Mouse (Mus musculus): ENCODE data around the gene Invs.

DNA sequence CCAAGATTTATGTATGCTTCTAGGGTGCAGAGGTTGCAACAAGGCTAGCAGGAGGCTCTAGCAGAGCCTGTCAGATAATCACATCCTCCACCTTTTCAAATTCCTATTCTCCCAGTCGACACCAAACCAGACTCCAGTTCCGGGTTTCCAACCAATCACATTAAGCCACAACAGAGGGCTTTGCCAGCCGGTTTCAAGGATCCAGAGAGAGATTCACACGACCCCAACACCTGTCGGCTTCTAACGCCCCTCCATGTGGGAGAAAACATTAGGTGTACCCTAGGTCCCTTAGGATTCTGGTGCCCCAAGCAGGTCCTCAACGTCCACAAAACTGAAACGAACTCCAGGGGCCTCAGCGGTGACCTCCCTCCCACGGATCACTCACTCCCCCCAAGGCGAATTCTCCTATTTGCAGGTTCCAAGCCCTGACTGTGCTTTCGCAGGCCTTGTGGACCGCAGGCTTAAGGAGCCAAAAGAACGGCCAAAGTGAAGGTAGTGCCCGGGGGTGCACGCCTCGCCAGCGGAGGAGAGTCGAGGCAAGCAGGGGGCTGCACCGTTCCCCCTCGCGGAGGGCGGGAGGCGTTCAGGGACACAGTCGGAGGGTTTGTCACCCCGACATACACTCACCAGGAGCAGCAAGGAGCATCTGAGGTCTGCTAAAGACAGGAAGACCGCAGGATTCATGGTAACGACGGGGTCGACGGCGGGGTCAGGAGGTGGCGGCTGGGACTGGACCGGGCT lies 633 bp upstream of the Invs start:
- TF ChIP-seq CTCF (IDR thresholded peaks at IDR 0.05; ENCODE audit: low read depth, low read length) (no peak), POLR2A (IDR thresholded peaks at IDR 0.05; ENCODE audit: borderline replicate concordance, low read depth, low read length) (no peak)
